8 mouse cellular contexts compared by ENCODE assay signal in the genomic region with DNA sequence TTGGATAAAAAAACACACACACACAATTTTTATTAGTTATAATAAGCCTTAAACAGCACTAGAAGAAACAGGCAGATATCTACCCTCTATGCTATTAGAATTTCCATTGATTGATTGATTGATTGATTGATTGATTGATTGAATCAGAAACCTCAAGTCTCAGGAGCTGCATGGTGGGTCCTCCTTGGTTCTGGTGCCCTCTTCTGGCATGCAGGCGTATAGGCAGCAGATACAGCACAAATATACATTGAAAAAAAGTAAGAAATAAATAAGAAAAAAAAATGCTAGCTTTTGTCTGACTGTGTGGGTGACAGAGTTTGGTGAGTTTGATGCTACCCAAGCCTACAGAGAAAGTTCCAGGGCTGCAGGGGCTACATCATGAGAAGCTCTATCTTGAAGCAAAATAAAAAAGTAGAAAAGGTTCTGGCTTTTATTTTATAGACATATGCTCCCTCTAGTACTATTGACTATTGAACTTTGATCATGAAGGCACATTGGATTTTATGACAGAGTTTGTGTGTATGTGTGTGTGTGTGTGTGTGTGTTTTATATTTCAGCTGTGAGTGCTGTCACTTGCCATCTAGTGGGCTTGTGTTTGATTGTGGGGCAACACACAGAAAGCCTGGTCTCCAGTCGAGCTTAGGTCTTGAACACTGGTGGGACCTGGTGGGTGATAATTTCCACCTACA. TPM values are rescaled to one million over a fixed set of nuclear protein-coding genes. Genes with fewer than 3 reads are reported as not detected.
DNase-seq lines count a peak whose midpoint lies in the region; ATAC-seq and TF ChIP-seq lines count a peak whose summit lies in the region.

No protein-coding gene starts in this region.

- no peak overlapping the region for H3K9ac ChIP-seq in heart, adult 2 months (ENCODE audit: low read depth, low read length)
- no peak overlapping the region for H3K9ac ChIP-seq in heart, embryonic 12.5 days
- H3K9ac ChIP-seq in heart, embryonic 11.5 days (ENCODE audit: low read depth, low read length): no peak overlapping the region

- H3K27ac ChIP-seq in heart, adult 2 months: no peak overlapping the region
- H3K27ac ChIP-seq in heart, embryonic 12.5 days (ENCODE audit: poor library complexity, severe bottlenecking): no peak overlapping the region
- no peak overlapping the region for H3K27ac ChIP-seq in heart, embryonic 11.5 days (ENCODE audit: low read depth, low read length)

- no peaks in the 10 kb centered on the region for H3K4me1 ChIP-seq in heart, adult 2 months (ENCODE audit: control insufficient read depth, insufficient read depth, low read length)
- no peaks in the 10 kb centered on the region for H3K4me1 ChIP-seq in heart, embryonic 12.5 days (replicated peaks)
- no peaks in the 10 kb centered on the region for H3K4me1 ChIP-seq in heart, embryonic 11.5 days (ENCODE audit: control insufficient read depth, insufficient read depth, low read length)

- TF ChIP-seq EP300 in heart, adult 2 months (IDR thresholded peaks at IDR 0.05; ENCODE audit: insufficient read depth, low read depth, low read length): no peak

- TF ChIP-seq CTCF in heart, adult 2 months (IDR thresholded peaks at IDR 0.05): peak; percentile 55

- 72% methylated on average over 2 of the region's 2 CpGs for WGBS in heart, adult 2 months
- 66% methylated on average over 2 of the region's 2 CpGs for WGBS in heart, embryonic 12.5 days
- WGBS in heart, embryonic 11.5 days (ENCODE audit: insufficient replicate concordance): 67% methylated on average over 2 of the region's 2 CpGs

- H3K9me3 ChIP-seq in heart, embryonic 12.5 days (replicated peaks): peaks cover 19% of the 10 kb centered on the region
- peaks cover 5% of the 10 kb centered on the region for H3K9me3 ChIP-seq in heart, embryonic 11.5 days (replicated peaks; ENCODE audit: control insufficient read depth, low read length)

- TF ChIP-seq POLR2A in heart, adult 2 months (IDR thresholded peaks at IDR 0.05; ENCODE audit: insufficient read depth, low read depth, low read length): no peak

- H3K27me3 ChIP-seq in heart, adult 2 months (ENCODE audit: control insufficient read depth, insufficient read depth, low read length): no peaks in the 10 kb centered on the region
- no peaks in the 10 kb centered on the region for H3K27me3 ChIP-seq in heart, embryonic 12.5 days (replicated peaks)
- no peaks in the 10 kb centered on the region for H3K27me3 ChIP-seq in heart, embryonic 11.5 days (ENCODE audit: control insufficient read depth, insufficient read depth, low read length)

- intact Hi-C loops in heart, adult 2 months (cut with DNase I): no loop called here

- H3K4me2 ChIP-seq in heart, embryonic 12.5 days: no peak overlapping the region
- no peak overlapping the region for H3K4me2 ChIP-seq in heart, embryonic 11.5 days

- no peak overlapping the region for H3K4me3 ChIP-seq in heart, adult 2 months
- no peak overlapping the region for H3K4me3 ChIP-seq in heart, embryonic 12.5 days
- no peak overlapping the region for H3K4me3 ChIP-seq in heart, embryonic 11.5 days (ENCODE audit: low read depth, low read length)

- H3K79me2 ChIP-seq in heart, adult 2 months (replicated peaks; ENCODE audit: control insufficient read depth, insufficient read depth, low read length): no peaks in the 10 kb centered on the region

- ATAC-seq in heart, embryonic 12.5 days (ENCODE audit: insufficient number of reproducible peaks, low FRiP score): no peak
- peak; percentile 65 for ATAC-seq in activated CD4-positive, CD25-positive, alpha-beta regulatory T cell, adult 4 months
- ATAC-seq in heart, embryonic 11.5 days (replicated peaks; ENCODE audit: insufficient number of reproducible peaks, low FRiP score, low TSS enrichment): no peak

- no peak for DNase-seq in heart, adult 2 months
- DNase-seq in 416B (ENCODE audit: low read depth): peak; percentile 90
- DNase-seq in forelimb bud, embryonic 11.5 days (ENCODE audit: low read depth, low spot score): peak; percentile 74
- DNase-seq in layer of hippocampus, adult 9-10 months (ENCODE audit: low spot score): no peak
- no peak for DNase-seq in heart, adult 9 months (ENCODE audit: low spot score in 2 of 2)

- no peaks in the 10 kb centered on the region for H3K36me3 ChIP-seq in heart, adult 2 months (ENCODE audit: control insufficient read depth, insufficient read depth, low read length)
- peaks cover 23% of the 10 kb centered on the region for H3K36me3 ChIP-seq in heart, embryonic 12.5 days
- H3K36me3 ChIP-seq in heart, embryonic 11.5 days (ENCODE audit: control insufficient read depth, insufficient read depth, low read length): 0 out of 2 replicates have a peak, but pooled peaks cover 2% of the 10 kb centered on the region

RNA-seq across cellular contexts. Expression of a gene that starts 25.7 kb away (rescaled TPM):
- total RNA-seq in heart, adult 2 months (2021): 1 to 10 TPM; 3.7 to 4.7 TPM
- polyA plus RNA-seq in heart, adult 2 months (2012; rRNA removed): 3.1 and 6.4 TPM in 2 replicates
- polyA plus RNA-seq in heart, embryonic 12.5 days (2016; fragmentation: Nextera tagmentation; extraction: Ambion mirVana): 13.7 and 13.9 TPM in 2 replicates
- polyA plus RNA-seq in activated CD4-positive, CD25-positive, alpha-beta regulatory T cell, adult 4 months (2017; shearing (Covaris generic)): 10 to 100 TPM; 42.4 to 59.0 TPM
- polyA plus RNA-seq in heart, embryonic 11.5 days (2014; fragmentation: Nextera tagmentation; extraction: Ambion mirVana): 14.8 and 24.6 TPM in 2 replicates

RNA-seq across cellular contexts. Expression of a gene that starts 59.4 kb away (rescaled TPM):
- total RNA-seq in heart, adult 2 months (2021): 1 to 10 TPM; 1.5 to 1.8 TPM
- polyA plus RNA-seq in heart, adult 2 months (2012; rRNA removed): 0.64 and 0.84 TPM in 2 replicates
- 13.4 and 15.9 TPM in 2 replicates for polyA plus RNA-seq in heart, embryonic 12.5 days (2016; fragmentation: Nextera tagmentation; extraction: Ambion mirVana)
- polyA plus RNA-seq in activated CD4-positive, CD25-positive, alpha-beta regulatory T cell, adult 4 months (2017; shearing (Covaris generic)): 10 to 100 TPM in 1 of 2 experiments, 1 to 10 TPM in 1; 7.7 to 11.6 TPM
- polyA plus RNA-seq in heart, embryonic 11.5 days (2014; fragmentation: Nextera tagmentation; extraction: Ambion mirVana): 15.3 and 16.7 TPM in 2 replicates

Comparison
In these comparisons a context has a peak if more than half of its experiments do, and no peak if none do; other contexts are left out.
1. DNase-seq: peak in 416B (single experiment) and forelimb bud, embryonic 11.5 days (single experiment); none in heart, adult 2 months (0 of 2), layer of hippocampus, adult 9-10 months (single experiment) and heart, adult 9 months (0 of 2).